Mouse (Mus musculus): ENCODE measurements at regions not wholly inside any gene's neighbourhood (a gene's known extent, or its start where the extent isn't known, plus 50 kb on each side); places are given as distances from the start of the nearest gene placed in this dataset.

DNA sequence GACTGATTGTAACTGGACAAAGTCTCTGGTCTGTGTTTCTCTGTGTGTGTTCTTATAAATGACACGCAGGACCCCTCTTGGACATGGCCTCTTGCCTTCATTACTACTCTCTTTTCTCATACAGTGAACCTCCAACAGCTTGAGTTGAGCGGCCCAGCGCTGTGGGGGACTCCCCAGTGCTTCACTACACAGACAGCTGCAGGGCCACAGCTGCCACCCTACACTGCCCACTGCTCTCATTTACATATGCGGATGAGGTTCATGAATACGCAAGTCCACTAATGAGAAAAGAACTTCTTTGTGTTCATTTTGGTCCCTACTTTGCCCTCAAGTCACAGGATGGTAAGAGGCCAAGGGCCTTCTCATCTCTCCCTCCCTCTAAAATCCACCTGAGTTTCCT lies 183.4 kb upstream of the Bcl6 start:
- no peak overlapping the region for H3K27ac ChIP-seq (ENCODE audit: control insufficient read depth, insufficient read depth, low read length)
- H3K4me3 ChIP-seq (ENCODE audit: control insufficient read depth, insufficient read depth, low read length) = no peak overlapping the region
- no peak for TF ChIP-seq CTCF (IDR thresholded peaks at IDR 0.05; ENCODE audit: borderline replicate concordance, control insufficient read depth, extremely low read depth, insufficient read depth, low read length, poor library complexity)
- no peak for TF ChIP-seq POLR2A (IDR thresholded peaks at IDR 0.05; ENCODE audit: control insufficient read depth, extremely low read depth, insufficient read depth, low read length, poor library complexity)
- H3K4me1 ChIP-seq (replicated peaks; ENCODE audit: control insufficient read depth, insufficient read depth, low read length) = peaks cover 35% of the 10 kb centered on the region
- H3K27me3 ChIP-seq (ENCODE audit: control insufficient read depth, insufficient read depth, low read length) = no peaks in the 10 kb centered on the region
- no peak for DNase-seq
- WGBS = 94% methylated on average over 5 of the region's 5 CpGs
- H3K36me3 ChIP-seq (ENCODE audit: control insufficient read depth, insufficient read depth, low read length) = no peaks in the 10 kb centered on the region

DNA sequence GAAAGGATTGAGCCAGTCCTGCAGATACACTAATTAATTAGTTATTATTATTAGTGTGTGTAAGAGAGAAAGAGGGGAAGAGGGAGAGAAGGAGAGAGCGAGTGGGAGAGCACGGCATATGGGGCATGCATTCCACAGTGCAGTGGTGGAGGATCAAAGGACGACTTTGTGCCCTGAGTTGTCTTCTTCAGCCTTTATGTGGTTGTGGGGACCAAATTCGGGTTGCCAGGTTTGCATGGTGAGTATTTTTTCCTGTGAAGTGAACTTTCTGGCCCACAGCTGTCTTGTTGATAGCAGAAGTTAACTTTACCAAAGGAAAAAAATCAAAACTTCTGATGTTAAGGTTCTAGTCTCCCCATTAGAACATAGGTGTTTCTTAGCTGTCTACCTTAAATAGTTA lies 182.5 kb upstream of the Bcl6 start:
- H3K4me1 ChIP-seq (replicated peaks; ENCODE audit: control insufficient read depth, insufficient read depth, low read length) = peaks cover 36% of the 10 kb centered on the region
- WGBS = 14% methylated on average over 4 of the region's 4 CpGs
- no peaks in the 10 kb centered on the region for H3K27me3 ChIP-seq (ENCODE audit: control insufficient read depth, insufficient read depth, low read length)
- peak; percentile 43 for DNase-seq
- no peak overlapping the region for H3K27ac ChIP-seq (ENCODE audit: control insufficient read depth, insufficient read depth, low read length)
- no peak for TF ChIP-seq POLR2A (IDR thresholded peaks at IDR 0.05; ENCODE audit: control insufficient read depth, extremely low read depth, insufficient read depth, low read length, poor library complexity)
- H3K36me3 ChIP-seq (ENCODE audit: control insufficient read depth, insufficient read depth, low read length) = no peaks in the 10 kb centered on the region
- no peak overlapping the region for H3K4me3 ChIP-seq (ENCODE audit: control insufficient read depth, insufficient read depth, low read length)

- H3K36me3 ChIP-seq (ENCODE audit: control insufficient read depth, insufficient read depth, low read length) = no peaks in the 10 kb centered on the region
- no peak for TF ChIP-seq POLR2A (IDR thresholded peaks at IDR 0.05; ENCODE audit: control insufficient read depth, extremely low read depth, insufficient read depth, low read length, poor library complexity)
- no peak for TF ChIP-seq CTCF (IDR thresholded peaks at IDR 0.05; ENCODE audit: borderline replicate concordance, control insufficient read depth, extremely low read depth, insufficient read depth, low read length, poor library complexity)
- no peak overlapping the region for H3K4me3 ChIP-seq (ENCODE audit: control insufficient read depth, insufficient read depth, low read length)
- no peaks in the 10 kb centered on the region for H3K27me3 ChIP-seq (ENCODE audit: control insufficient read depth, insufficient read depth, low read length)
- DNase-seq = no peak
- peaks cover 27% of the 10 kb centered on the region for H3K4me1 ChIP-seq (replicated peaks; ENCODE audit: control insufficient read depth, insufficient read depth, low read length)
- H3K27ac ChIP-seq (ENCODE audit: control insufficient read depth, insufficient read depth, low read length) = no peak overlapping the region
Measured at GRCm38 (mm10) chr16:24166496-24166895, 177.8 kb upstream of the Bcl6 start.

DNA sequence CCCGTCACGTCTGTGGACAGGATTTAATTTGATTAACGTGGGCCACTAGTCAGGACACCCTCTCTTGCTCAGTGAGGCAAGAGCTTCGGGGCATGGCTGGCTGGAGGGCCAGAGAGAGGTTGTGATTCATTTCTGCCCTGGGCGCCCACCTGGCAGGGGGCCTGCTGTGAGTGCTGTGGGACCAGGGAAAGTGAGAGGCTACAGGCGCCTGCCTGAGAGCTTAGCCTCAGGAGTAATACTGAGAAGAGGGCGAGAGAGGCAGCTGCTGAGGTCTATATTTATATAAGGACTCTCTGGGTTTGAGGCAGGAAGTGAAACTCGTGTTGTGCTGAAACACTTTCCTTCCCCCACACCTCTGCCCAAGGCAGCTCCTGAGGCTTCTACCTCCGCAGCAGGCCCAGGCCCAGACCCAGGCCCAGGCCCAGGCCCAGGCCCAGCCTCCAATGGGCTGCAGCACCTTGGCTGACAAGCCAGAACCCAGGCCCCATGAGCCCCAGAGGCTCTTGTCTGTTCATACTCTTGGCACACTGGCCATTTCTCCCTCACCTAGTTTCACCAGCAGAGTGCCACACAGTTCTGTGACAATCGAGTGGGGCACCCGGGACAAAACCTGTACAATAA lies 176.9 kb upstream of the Bcl6 start:
- Histone ChIP-seq H3K36me3 (ENCODE audit: control insufficient read depth, insufficient read depth, low read length) (no peaks in the 10 kb centered on the region), H3K4me1 (replicated peaks; ENCODE audit: control insufficient read depth, insufficient read depth, low read length) (peaks cover 28% of the 10 kb centered on the region), H3K27me3 (ENCODE audit: control insufficient read depth, insufficient read depth, low read length) (no peaks in the 10 kb centered on the region), H3K27ac (ENCODE audit: control insufficient read depth, insufficient read depth, low read length) (peak overlapping the region; percentile 91), H3K4me3 (ENCODE audit: control insufficient read depth, insufficient read depth, low read length) (no peak overlapping the region)
- DNase-seq = peak; percentile 63
- 29% methylated on average over 11 of the region's 11 CpGs for WGBS
- TF ChIP-seq POLR2A (IDR thresholded peaks at IDR 0.05; ENCODE audit: control insufficient read depth, extremely low read depth, insufficient read depth, low read length, poor library complexity) = no peak
- TF ChIP-seq CTCF (IDR thresholded peaks at IDR 0.05; ENCODE audit: borderline replicate concordance, control insufficient read depth, extremely low read depth, insufficient read depth, low read length, poor library complexity) = no peak

GRCm38 (mm10) chr16:24160705-24161285 lies 172.1 kb upstream of the Bcl6 start:
- Histone ChIP-seq H3K4me1 (replicated peaks; ENCODE audit: control insufficient read depth, insufficient read depth, low read length) (peaks cover 27% of the 10 kb centered on the region), H3K27me3 (ENCODE audit: control insufficient read depth, insufficient read depth, low read length) (no peaks in the 10 kb centered on the region), H3K27ac (ENCODE audit: control insufficient read depth, insufficient read depth, low read length) (no peak overlapping the region), H3K36me3 (ENCODE audit: control insufficient read depth, insufficient read depth, low read length) (no peaks in the 10 kb centered on the region), H3K4me3 (ENCODE audit: control insufficient read depth, insufficient read depth, low read length) (no peak overlapping the region)
- WGBS = 70% methylated on average over 5 of the region's 5 CpGs
- DNase-seq = peak; percentile 59
- TF ChIP-seq CTCF (IDR thresholded peaks at IDR 0.05; ENCODE audit: borderline replicate concordance, control insufficient read depth, extremely low read depth, insufficient read depth, low read length, poor library complexity) (no peak), POLR2A (IDR thresholded peaks at IDR 0.05; ENCODE audit: control insufficient read depth, extremely low read depth, insufficient read depth, low read length, poor library complexity) (no peak)

GRCm38 (mm10) chr16:24159336-24159735 lies 170.7 kb upstream of the Bcl6 start:
- Histone ChIP-seq H3K27ac (ENCODE audit: control insufficient read depth, insufficient read depth, low read length) (no peak overlapping the region), H3K4me1 (replicated peaks; ENCODE audit: control insufficient read depth, insufficient read depth, low read length) (peaks cover 23% of the 10 kb centered on the region), H3K4me3 (ENCODE audit: control insufficient read depth, insufficient read depth, low read length) (no peak overlapping the region), H3K36me3 (ENCODE audit: control insufficient read depth, insufficient read depth, low read length) (no peaks in the 10 kb centered on the region), H3K27me3 (ENCODE audit: control insufficient read depth, insufficient read depth, low read length) (no peaks in the 10 kb centered on the region)
- WGBS = 90% methylated on average over 2 of the region's 2 CpGs
- TF ChIP-seq CTCF (IDR thresholded peaks at IDR 0.05; ENCODE audit: borderline replicate concordance, control insufficient read depth, extremely low read depth, insufficient read depth, low read length, poor library complexity) = no peak
- no peak for TF ChIP-seq POLR2A (IDR thresholded peaks at IDR 0.05; ENCODE audit: control insufficient read depth, extremely low read depth, insufficient read depth, low read length, poor library complexity)
- DNase-seq = no peak

DNA sequence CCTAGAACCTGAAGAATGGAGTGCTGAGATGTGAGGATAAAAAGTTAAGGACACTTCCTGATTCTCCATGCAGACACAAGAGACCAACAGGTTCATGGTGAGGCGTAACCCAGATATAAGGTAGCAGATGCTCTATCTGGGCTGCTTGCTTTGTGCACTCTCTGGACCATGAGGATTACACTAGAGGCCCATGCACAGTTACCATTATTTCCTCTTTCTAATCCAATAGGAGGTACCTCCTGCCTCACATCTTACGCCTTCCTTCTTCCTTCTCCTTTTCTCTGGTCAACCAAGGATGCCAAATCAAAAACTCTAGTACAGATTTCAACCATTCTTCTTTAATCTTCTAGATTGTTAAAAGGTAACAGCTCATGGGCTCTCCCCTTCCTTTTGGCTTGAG lies 169.1 kb upstream of the Bcl6 start:
- 99% methylated on average over 2 of the region's 2 CpGs for WGBS
- H3K36me3 ChIP-seq (ENCODE audit: control insufficient read depth, insufficient read depth, low read length) = no peaks in the 10 kb centered on the region
- H3K27ac ChIP-seq (ENCODE audit: control insufficient read depth, insufficient read depth, low read length) = no peak overlapping the region
- DNase-seq = no peak
- H3K4me3 ChIP-seq (ENCODE audit: control insufficient read depth, insufficient read depth, low read length) = no peak overlapping the region
- no peaks in the 10 kb centered on the region for H3K27me3 ChIP-seq (ENCODE audit: control insufficient read depth, insufficient read depth, low read length)
- TF ChIP-seq CTCF (IDR thresholded peaks at IDR 0.05; ENCODE audit: borderline replicate concordance, control insufficient read depth, extremely low read depth, insufficient read depth, low read length, poor library complexity) (no peak), POLR2A (IDR thresholded peaks at IDR 0.05; ENCODE audit: control insufficient read depth, extremely low read depth, insufficient read depth, low read length, poor library complexity) (no peak)
- peaks cover 19% of the 10 kb centered on the region for H3K4me1 ChIP-seq (replicated peaks; ENCODE audit: control insufficient read depth, insufficient read depth, low read length)
